8 mouse cellular contexts compared by ENCODE assay signal in the genomic region with DNA sequence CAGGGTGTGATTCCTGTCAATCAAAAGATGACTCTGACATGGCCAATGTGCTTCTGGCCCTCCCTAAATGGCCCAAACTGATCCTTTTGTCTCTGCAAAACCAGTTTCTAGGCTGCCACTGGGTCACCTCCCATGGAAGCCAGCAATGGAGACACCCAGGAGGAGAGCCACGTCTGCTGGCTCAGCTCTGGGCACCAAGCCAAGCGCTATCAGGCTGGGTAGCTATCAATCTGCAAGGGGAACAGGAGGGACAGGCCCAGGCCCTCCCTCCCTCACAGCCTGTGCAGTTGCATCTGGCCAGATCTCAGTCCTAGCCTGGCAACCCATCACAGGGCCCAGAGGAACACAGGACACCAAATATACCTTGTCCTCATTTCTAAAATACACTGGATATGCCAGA. TPM values are rescaled to one million over a fixed set of nuclear protein-coding genes. Genes with fewer than 3 reads are reported as not detected.
A peak's percentile ranks its signal among the peaks of the same experiment; 100 is the strongest.
DNase-seq lines count a peak whose midpoint lies in the region; ATAC-seq and TF ChIP-seq lines count a peak whose summit lies in the region.
"Had no signal": no experiment of that assay in that cellular context is flagged by ENCODE, and none has a peak within 500 bp of the region (broad histone marks: within the 10 kb centered on the region; RNA-seq: fewer than 3 reads in every experiment).

No protein-coding gene starts in this region.

- H3K36me3 ChIP-seq in midbrain, embryonic 14.5 days (ENCODE audit: control insufficient read depth, insufficient read depth, low read length) = 0 out of 2 replicates have a peak, but pooled peaks cover 3% of the 10 kb centered on the region
- H3K36me3 ChIP-seq in midbrain, embryonic 10.5 days = peaks cover 16% of the 10 kb centered on the region; the same call in 1 of the 2 replicates
- H3K36me3 ChIP-seq in forebrain, postnatal 0 days (ENCODE audit: insufficient read depth) = no peaks in the 10 kb centered on the region
- peaks cover 7% of the 10 kb centered on the region; the same call in 1 of the 2 replicates for H3K36me3 ChIP-seq in kidney, embryonic 14.5 days (ENCODE audit: control insufficient read depth, insufficient read depth, low read length)
- H3K36me3 ChIP-seq in midbrain, postnatal 0 days (ENCODE audit: insufficient read depth, low read length) = no peaks in the 10 kb centered on the region

- 54% methylated on average over 2 of the region's 2 CpGs for WGBS in midbrain, embryonic 14.5 days
- 80% methylated on average over 2 of the region's 2 CpGs for WGBS in midbrain, embryonic 10.5 days
- 29% methylated on average over 2 of the region's 2 CpGs for WGBS in bone marrow, adult 2 months
- WGBS in forebrain, postnatal 0 days = 47% methylated on average over 2 of the region's 2 CpGs
- WGBS in kidney, embryonic 14.5 days = 30% methylated on average over 2 of the region's 2 CpGs
- 35% methylated on average over 2 of the region's 2 CpGs for WGBS in midbrain, postnatal 0 days

- no peak overlapping the region for H3K4me2 ChIP-seq in midbrain, embryonic 14.5 days (ENCODE audit: low read length)
- H3K4me2 ChIP-seq in forebrain, postnatal 0 days (ENCODE audit: low read depth) = no peak overlapping the region
- H3K4me2 ChIP-seq in kidney, embryonic 14.5 days (replicated peaks; ENCODE audit: low read depth, low read length) = 0 out of 2 replicates have a peak overlapping the region, but pooled peaks have one; percentile 8
- H3K4me2 ChIP-seq in midbrain, postnatal 0 days (ENCODE audit: low read depth, low read length, poor library complexity, severe bottlenecking) = no peak overlapping the region

- no peak for TF ChIP-seq CTCF in bone marrow, adult 2 months (IDR thresholded peaks at IDR 0.05; ENCODE audit: control insufficient read depth, insufficient read depth, low read length)
- TF ChIP-seq CTCF in forebrain, postnatal 0 days (IDR thresholded peaks at IDR 0.05; ENCODE audit: low read depth) = no peak
- no peak for TF ChIP-seq CTCF in midbrain, postnatal 0 days (IDR thresholded peaks at IDR 0.05)

- H3K9me3 ChIP-seq in midbrain, embryonic 14.5 days (ENCODE audit: control insufficient read depth, low read length) = no peaks in the 10 kb centered on the region
- H3K9me3 ChIP-seq in midbrain, embryonic 10.5 days (replicated peaks) = no peaks in the 10 kb centered on the region
- H3K9me3 ChIP-seq in forebrain, postnatal 0 days (ENCODE audit: low read length) = no peaks in the 10 kb centered on the region
- no peaks in the 10 kb centered on the region for H3K9me3 ChIP-seq in kidney, embryonic 14.5 days (ENCODE audit: control insufficient read depth, low read length)
- H3K9me3 ChIP-seq in midbrain, postnatal 0 days (ENCODE audit: low read length) = no peaks in the 10 kb centered on the region

- no peak for ATAC-seq in midbrain, embryonic 14.5 days (ENCODE audit: low FRiP score, low TSS enrichment)
- ATAC-seq in forebrain, postnatal 0 days = no peak
- no peak for ATAC-seq in kidney, embryonic 14.5 days (ENCODE audit: low FRiP score, low TSS enrichment)
- no peak for ATAC-seq in midbrain, postnatal 0 days (ENCODE audit: low FRiP score)

- H3K9ac ChIP-seq in midbrain, embryonic 14.5 days (replicated peaks; ENCODE audit: low read length) = no peak overlapping the region
- H3K9ac ChIP-seq in forebrain, postnatal 0 days = no peak overlapping the region
- H3K9ac ChIP-seq in kidney, embryonic 14.5 days (ENCODE audit: low read depth, low read length) = no peak overlapping the region
- no peak overlapping the region for H3K9ac ChIP-seq in midbrain, postnatal 0 days (replicated peaks; ENCODE audit: low read length, poor library complexity, severe bottlenecking)

- H3K4me3 ChIP-seq in midbrain, embryonic 14.5 days (replicated peaks; ENCODE audit: low read depth, low read length) = no peak overlapping the region
- H3K4me3 ChIP-seq in midbrain, embryonic 10.5 days = no peak overlapping the region
- no peak overlapping the region for H3K4me3 ChIP-seq in bone marrow, adult 2 months (replicated peaks; ENCODE audit: control insufficient read depth, low read depth, low read length)
- H3K4me3 ChIP-seq in forebrain, postnatal 0 days (ENCODE audit: low read depth, low read length) = no peak overlapping the region
- no peak overlapping the region for H3K4me3 ChIP-seq in kidney, embryonic 14.5 days (ENCODE audit: low read length)
- no peak overlapping the region for H3K4me3 ChIP-seq in midbrain, postnatal 0 days (ENCODE audit: low read depth, low read length)

- H3K4me1 ChIP-seq in midbrain, embryonic 14.5 days (ENCODE audit: control insufficient read depth, insufficient read depth, low read length) = peaks cover 37% of the 10 kb centered on the region
- H3K4me1 ChIP-seq in midbrain, embryonic 10.5 days = peaks cover 54% of the 10 kb centered on the region
- peaks cover 2% of the 10 kb centered on the region; the same call in 1 of the 2 replicates for H3K4me1 ChIP-seq in bone marrow, adult 2 months (ENCODE audit: control insufficient read depth, insufficient read depth, low read length)
- H3K4me1 ChIP-seq in forebrain, postnatal 0 days (ENCODE audit: insufficient read depth) = peaks cover 31% of the 10 kb centered on the region
- peaks cover 52% of the 10 kb centered on the region for H3K4me1 ChIP-seq in kidney, embryonic 14.5 days (ENCODE audit: control insufficient read depth, insufficient read depth, low read length)
- H3K4me1 ChIP-seq in midbrain, postnatal 0 days (ENCODE audit: insufficient read depth, low read length) = peaks cover 19% of the 10 kb centered on the region; the same call in 1 of the 2 replicates

- H3K27ac ChIP-seq in midbrain, embryonic 14.5 days (replicated peaks; ENCODE audit: low read depth, low read length) = no peak overlapping the region
- H3K27ac ChIP-seq in midbrain, embryonic 10.5 days (replicated peaks) = no peak overlapping the region
- peak overlapping the region; percentile 73 for H3K27ac ChIP-seq in bone marrow, adult 2 months (ENCODE audit: control insufficient read depth, insufficient read depth, low read depth, low read length, poor library complexity)
- no peak overlapping the region for H3K27ac ChIP-seq in forebrain, postnatal 0 days (ENCODE audit: low read depth, low read length)
- H3K27ac ChIP-seq in kidney, embryonic 14.5 days (ENCODE audit: low read depth, low read length) = peak overlapping the region; percentile 19; the same call in 1 of the 2 replicates
- H3K27ac ChIP-seq in midbrain, postnatal 0 days (ENCODE audit: low read depth, low read length) = no peak overlapping the region
- H3K27ac ChIP-seq: macrophage had no signal

- no peak for TF ChIP-seq POLR2A in bone marrow, adult 2 months (IDR thresholded peaks at IDR 0.05; ENCODE audit: borderline replicate concordance, control insufficient read depth, low read depth, low read length)

- no peaks in the 10 kb centered on the region for H3K27me3 ChIP-seq in midbrain, embryonic 14.5 days (ENCODE audit: control insufficient read depth, insufficient read depth, low read length)
- no peaks in the 10 kb centered on the region for H3K27me3 ChIP-seq in midbrain, embryonic 10.5 days (ENCODE audit: low read depth, poor library complexity, severe bottlenecking)
- no peaks in the 10 kb centered on the region for H3K27me3 ChIP-seq in forebrain, postnatal 0 days (ENCODE audit: insufficient read depth, low read length)
- no peaks in the 10 kb centered on the region for H3K27me3 ChIP-seq in kidney, embryonic 14.5 days (ENCODE audit: control insufficient read depth, insufficient read depth, low read length)
- H3K27me3 ChIP-seq in midbrain, postnatal 0 days (ENCODE audit: insufficient read depth, low read length) = no peaks in the 10 kb centered on the region

- peak; percentile 57 for DNase-seq in midbrain, embryonic 14.5 days
- DNase-seq in midbrain, embryonic 10.5 days (ENCODE audit: low spot score) = no peak
- peak; percentile 48 for DNase-seq in forebrain, postnatal 0 days
- peak; percentile 47 for DNase-seq in midbrain, postnatal 0 days (ENCODE audit: low spot score)
- no peak for DNase-seq in thymus, postnatal 25 days

RNA-seq across cellular contexts. Expression of gene 2310022B05Rik, which starts 4.8 kb away (rescaled TPM):
- polyA plus RNA-seq in midbrain, embryonic 14.5 days (2014; fragmentation: Nextera tagmentation; extraction: Ambion mirVana) = 29.0 and 31.7 TPM in 2 replicates
- polyA plus RNA-seq in midbrain, embryonic 10.5 days (2016; fragmentation: Nextera tagmentation; extraction: Ambion mirVana) = 17.5 and 17.7 TPM in 2 replicates
- 11.0 and 16.7 TPM in 2 replicates for polyA plus RNA-seq in bone marrow, adult 2 months (2011; ENCODE audit: insufficient read depth, insufficient read length, low replicate concordance, missing spikeins)
- 68.2 and 79.7 TPM in 2 replicates for total RNA-seq in forebrain, postnatal 0 days (2014; rRNA removed)
- 35.7 and 37.8 TPM in 2 replicates for polyA plus RNA-seq in forebrain, postnatal 0 days (2015; fragmentation: Nextera tagmentation; extraction: Ambion mirVana)
- 28.1 and 38.8 TPM in 2 replicates for polyA plus RNA-seq in kidney, embryonic 14.5 days (2014; fragmentation: Nextera tagmentation; extraction: Ambion mirVana)
- total RNA-seq in midbrain, postnatal 0 days (2014; rRNA removed) = 87.6 and 88.0 TPM in 2 replicates
- 30.1 and 31.4 TPM in 2 replicates for polyA plus RNA-seq in midbrain, postnatal 0 days (2015; fragmentation: Nextera tagmentation; extraction: Ambion mirVana)

Comparison
In these comparisons a context has a peak if more than half of its experiments do, and no peak if none do; other contexts are left out.
1. DNase-seq: peak in midbrain, embryonic 14.5 days (single experiment), forebrain, postnatal 0 days (single experiment) and midbrain, postnatal 0 days (single experiment); none in midbrain, embryonic 10.5 days (single experiment) and thymus, postnatal 25 days (single experiment).
2. H3K27ac ChIP-seq: peak in bone marrow, adult 2 months (single experiment) and kidney, embryonic 14.5 days (single experiment); none in midbrain, embryonic 14.5 days (single experiment), midbrain, embryonic 10.5 days (single experiment), forebrain, postnatal 0 days (single experiment) and midbrain, postnatal 0 days (single experiment).